Mouse (Mus musculus) embryonic fibroblast, embryonic 13.5 days (primary cell): Measurements from ENCODE around the gene Stx5a. TPM values are rescaled to one million over a fixed set of nuclear protein-coding genes. Genes with fewer than 3 reads are reported as not detected.

Source experiments
- H3K27ac ChIP-seq: 2 replicates; pipeline ENCODE4 v1.5.1; 2012; ENCODE audit warnings: low read length, control low read depth, inconsistent platforms; ENCODE audit not compliant: insufficient read depth
- H3K4me1 ChIP-seq: 2 replicates; pipeline ENCODE4 v1.6.1; 2011; ENCODE audit warnings: low read length; ENCODE audit not compliant: control insufficient read depth, insufficient read depth
- H3K4me3 ChIP-seq: 2 replicates; pipeline ENCODE4 v1.5.1; 2011; ENCODE audit warnings: mild to moderate bottlenecking, control low read depth, low read length; ENCODE audit not compliant: insufficient read depth
- CTCF ChIP-seq: IDR thresholded peaks from 2 replicates; pipeline ENCODE4 v1.5.1; 2011; ENCODE audit warnings: mild to moderate bottlenecking, control low read depth, low read length, moderate library complexity, borderline replicate concordance; ENCODE audit not compliant: insufficient read depth
- POLR2A ChIP-seq: IDR thresholded peaks from 2 replicates; pipeline ENCODE4 v1.6.1; 2011; ENCODE audit warnings: low read depth, mild to moderate bottlenecking, control low read depth, low read length, moderate library complexity
- polyA plus RNA-seq: library from polyadenylated mRNA; stranded (reverse); fragments of >200 nt; gene quantifications from 2 replicates; pipeline ENCODE4 v1.2.4, GENCODE M21; 2011; ENCODE audit warnings: low read depth; ENCODE audit not compliant: missing spikeins, insufficient read length

Stx5a gene
- polyA plus RNA-seq, 1 experiment, result 114 TPM

GRCm38 (mm10) chr19:8763276-8763675, 22.1 kb downstream of the Stx5a start:
- TF ChIP-seq CTCF (no peak), POLR2A (no peak)
- Histone ChIP-seq H3K4me3 (no peak overlapping the region), H3K27ac (no peak overlapping the region), H3K4me1 (0 out of 2 replicates have a peak, but pooled peaks cover 2% of the 10 kb centered on the region)

GRCm38 (mm10) chr19:8765562-8765961, 24.3 kb downstream of the Stx5a start:
- Histone ChIP-seq H3K27ac (no peak overlapping the region), H3K4me1 (no peaks in the 10 kb centered on the region), H3K4me3 (no peak overlapping the region)
- no peak for TF ChIP-seq CTCF
- no peak for TF ChIP-seq POLR2A

GRCm38 (mm10) chr19:8770567-8771270, 29.5 kb downstream of the Stx5a start, which contains the start of gene Tmem223:
Tmem223 (plus strand) TSS chr19:8770996.
- Histone ChIP-seq H3K4me1 (no peaks in the 10 kb centered on the region), H3K27ac (peak within 1 kb of the TSS; percentile 30), H3K4me3 (peak within 1 kb of the TSS; percentile 58)
- TF ChIP-seq POLR2A, result peak; percentile 85
- no peak for TF ChIP-seq CTCF

GRCm38 (mm10) chr19:8772996-8773395, 31.8 kb downstream of the Stx5a start:
- Histone ChIP-seq H3K4me3 (no peak overlapping the region), H3K27ac (no peak overlapping the region)
- TF ChIP-seq CTCF, result no peak
- no peak; the same call in 1 of the 2 replicates for TF ChIP-seq POLR2A

GRCm38 (mm10) chr19:8773409-8773808, 32.2 kb downstream of the Stx5a start:
- Histone ChIP-seq H3K4me1 (no peaks in the 10 kb centered on the region), H3K4me3 (peak overlapping the region; percentile 30)
- no peak for TF ChIP-seq CTCF
- 0 out of 2 replicates have a peak, but pooled peaks have one; percentile 4 for TF ChIP-seq POLR2A

More at GRCm38 (mm10) chr19:8772996-8773395, 31.8 kb downstream of the Stx5a start:
- H3K4me1 ChIP-seq, result no peaks in the 10 kb centered on the region

GRCm38 (mm10) chr19:8774086-8774835, 33.0 kb downstream of the Stx5a start, which contains the start of gene Tmem179b:
Tmem179b (minus strand) TSS chr19:8774467.
- H3K4me3 ChIP-seq, result peak within 1 kb of the TSS; percentile 72
- H3K27ac ChIP-seq, result peak within 1 kb of the TSS; percentile 86
- TF ChIP-seq CTCF, result no peak
- TF ChIP-seq POLR2A, result peak; percentile 95
- no peaks in the 10 kb centered on the region for H3K4me1 ChIP-seq

More at GRCm38 (mm10) chr19:8773409-8773808, 32.2 kb downstream of the Stx5a start:
- H3K27ac ChIP-seq, result no peak overlapping the region; the same call in 1 of the 2 replicates

- peak overlapping the region; percentile 72 for H3K4me3 ChIP-seq
- H3K4me1 ChIP-seq, result no peaks in the 10 kb centered on the region
- peak overlapping the region; percentile 86 for H3K27ac ChIP-seq
- TF ChIP-seq CTCF (no peak), POLR2A (0 out of 2 replicates have a peak, but pooled peaks have one; percentile 25)
Measured at GRCm38 (mm10) chr19:8774951-8775421, 33.8 kb downstream of the Stx5a start.

- Histone ChIP-seq H3K4me1 (no peaks in the 10 kb centered on the region; the same call in 1 of the 2 replicates), H3K4me3 (peak within 1 kb of the TSS; percentile 76), H3K27ac (no peak within 1 kb of the TSS)
- TF ChIP-seq CTCF, result no peak
- TF ChIP-seq POLR2A, result peak; percentile 51
Measured at GRCm38 (mm10) chr19:8786008-8786781, 45.0 kb downstream of the Stx5a start, which contains the start of gene Taf6l. Taf6l (minus strand) TSS chr19:8786417.

- TF ChIP-seq POLR2A, result no peak
- no peak overlapping the region for H3K4me3 ChIP-seq
- no peaks in the 10 kb centered on the region; the same call in 1 of the 2 replicates for H3K4me1 ChIP-seq
- H3K27ac ChIP-seq, result no peak overlapping the region
Measured at GRCm38 (mm10) chr19:8788521-8788920, 47.3 kb downstream of the Stx5a start.
